Mouse (Mus musculus) heart, embryonic 13.5 days (tissue): Measurements from ENCODE around the gene Ppip5k2. TPM values are rescaled to one million over a fixed set of nuclear protein-coding genes. Genes with fewer than 3 reads are reported as not detected.

Source experiments
- ATAC-seq: fragments of 200-750 bp; cut with Nextera tagmentation; 2 replicates; pipeline ENCODE4 v1.8.0; 2017; ENCODE audit warnings: moderate TSS enrichment; ENCODE audit not compliant: insufficient number of reproducible peaks, low FRiP score, low TSS enrichment; ENCODE audit errors: extremely low read depth
- H3K27ac ChIP-seq: fragments of 300-500 bp; sonication (generic); replicated peaks from 2 replicates; pipeline ENCODE4 v1.5.1; 2015; ENCODE audit warnings: moderate library complexity, mild to moderate bottlenecking, inconsistent platforms
- H3K27me3 ChIP-seq: fragments of 300-500 bp; sonication (generic); replicated peaks from 2 replicates; pipeline ENCODE4 v1.6.1; 2015; ENCODE audit warnings: mild to moderate bottlenecking, inconsistent platforms
- H3K36me3 ChIP-seq: fragments of 300-500 bp; sonication (generic); 2 replicates; pipeline ENCODE4 v1.6.1; 2015; ENCODE audit warnings: mild to moderate bottlenecking, inconsistent platforms
- H3K4me1 ChIP-seq: fragments of 300-500 bp; sonication (generic); 2 replicates; pipeline ENCODE4 v1.6.1; 2015; ENCODE audit warnings: inconsistent platforms
- H3K4me2 ChIP-seq: fragments of 300-500 bp; sonication (generic); 2 replicates; pipeline ENCODE4 v1.6.1; 2015; ENCODE audit warnings: inconsistent platforms, mild to moderate bottlenecking, moderate library complexity
- H3K4me3 ChIP-seq: fragments of 300-500 bp; sonication (generic); 2 replicates; pipeline ENCODE4 v1.5.1; 2015; ENCODE audit warnings: moderate library complexity, mild to moderate bottlenecking, inconsistent platforms
- H3K9ac ChIP-seq: fragments of 300-500 bp; sonication (generic); 2 replicates; pipeline ENCODE4 v1.6.1; 2015; ENCODE audit warnings: inconsistent platforms, mild to moderate bottlenecking, moderate library complexity
- H3K9me3 ChIP-seq: fragments of 300-500 bp; sonication (generic); 2 replicates; pipeline ENCODE4 v1.6.1; 2016; ENCODE audit warnings: inconsistent platforms
- WGBS: fragments of 180-500 bp; shearing (Covaris S2); methylation state at CpG from one replicate; pipeline ENCODE4 v1.1.7; 2015; ENCODE audit warnings: mixed read lengths; 5-methylcytosine and 5-hydroxymethylcytosine counted together
- polyA plus RNA-seq: library from polyadenylated mRNA; unstranded; fragments of >200 nt; fragmentation: Nextera tagmentation; extraction: Ambion mirVana; gene quantifications from 2 replicates; pipeline ENCODE4 v1.2.1, GENCODE M21; 2015

The Ppip5k2 gene
- polyA plus RNA-seq, 1 experiment from 2014 or later, result 33.1 TPM

DNA sequence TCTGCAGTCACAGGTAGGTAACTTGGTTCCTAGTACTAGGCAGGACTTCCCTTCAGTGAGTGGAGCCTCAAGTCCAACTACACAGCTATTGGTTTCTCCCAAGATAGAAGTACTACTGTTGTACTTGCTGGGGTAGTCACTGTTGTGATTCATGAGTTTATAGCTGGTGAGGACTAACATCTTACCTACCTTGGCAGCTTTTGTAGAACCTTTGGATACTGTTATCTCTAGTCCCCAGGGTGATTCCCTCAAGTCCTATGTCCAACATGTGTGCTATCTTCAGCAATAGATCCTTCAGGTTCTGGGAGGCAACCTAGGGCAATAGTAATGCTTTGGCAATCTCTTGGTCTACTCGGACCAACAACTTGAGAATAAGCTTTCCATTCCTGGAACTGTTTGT is 65.6 kb downstream of the Ppip5k2 start:
- Histone ChIP-seq H3K36me3 (peaks cover 38% of the 10 kb centered on the region), H3K4me2 (no peak overlapping the region), H3K4me3 (no peak overlapping the region), H3K9me3 (no peaks in the 10 kb centered on the region), H3K9ac (no peak overlapping the region), H3K27ac (no peak overlapping the region), H3K4me1 (no peaks in the 10 kb centered on the region), H3K27me3 (no peaks in the 10 kb centered on the region)
- ATAC-seq, result no peak
- 75% methylated on average over 1 of the region's 1 CpGs for WGBS

DNA sequence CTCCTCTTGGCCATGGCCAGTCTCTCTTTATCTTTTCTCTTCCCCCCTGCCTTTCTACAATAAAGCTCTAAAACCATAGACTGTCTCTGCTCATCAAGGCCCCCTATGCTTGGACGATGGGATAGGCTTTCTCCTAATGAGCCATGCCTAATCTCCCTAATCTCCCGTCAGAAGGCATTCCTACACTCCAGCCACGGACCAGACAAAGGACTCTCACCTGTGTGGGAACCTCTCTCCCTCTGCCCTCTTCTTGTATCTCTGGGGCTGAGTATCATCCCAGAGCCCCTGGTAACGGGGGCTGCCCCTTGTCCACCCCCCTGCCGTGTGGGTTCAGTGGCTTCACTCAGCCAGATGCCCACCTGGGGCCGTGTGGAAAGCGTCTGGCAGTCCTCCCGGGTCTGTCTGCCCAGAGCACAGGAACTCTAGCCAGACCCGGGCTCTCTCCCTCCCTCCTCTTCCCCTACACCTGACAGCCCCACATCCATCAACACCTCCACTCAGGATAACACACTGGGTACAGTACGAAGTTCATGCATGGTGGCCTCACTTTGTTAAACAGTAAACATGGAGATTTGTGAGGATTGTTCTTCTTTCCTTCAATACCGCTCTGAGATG is 71.1 kb downstream of the Ppip5k2 start:
- peaks cover 1% of the 10 kb centered on the region; the same call in 1 of the 2 replicates for H3K36me3 ChIP-seq
- no peak overlapping the region for H3K9ac ChIP-seq
- H3K27ac ChIP-seq, result no peak overlapping the region
- ATAC-seq, result no peak; the same call in 1 of the 2 replicates
- H3K4me1 ChIP-seq, result peaks cover 12% of the 10 kb centered on the region
- peak overlapping the region; percentile 60 for H3K4me2 ChIP-seq
- H3K9me3 ChIP-seq, result no peaks in the 10 kb centered on the region
- H3K4me3 ChIP-seq, result peak overlapping the region; percentile 17
- WGBS, result 11% methylated on average over 11 of the region's 11 CpGs
- no peaks in the 10 kb centered on the region for H3K27me3 ChIP-seq

GRCm38 (mm10) chr1:97697273-97697672 is 72.9 kb downstream of the Ppip5k2 start:
- Histone ChIP-seq H3K4me3 (no peak overlapping the region), H3K9ac (no peak overlapping the region), H3K4me1 (peaks cover 12% of the 10 kb centered on the region), H3K9me3 (no peaks in the 10 kb centered on the region), H3K27ac (no peak overlapping the region), H3K36me3 (no peaks in the 10 kb centered on the region), H3K4me2 (no peak overlapping the region), H3K27me3 (no peaks in the 10 kb centered on the region)
- ATAC-seq, result no peak
- 93% methylated on average over 1 of the region's 1 CpGs for WGBS

DNA sequence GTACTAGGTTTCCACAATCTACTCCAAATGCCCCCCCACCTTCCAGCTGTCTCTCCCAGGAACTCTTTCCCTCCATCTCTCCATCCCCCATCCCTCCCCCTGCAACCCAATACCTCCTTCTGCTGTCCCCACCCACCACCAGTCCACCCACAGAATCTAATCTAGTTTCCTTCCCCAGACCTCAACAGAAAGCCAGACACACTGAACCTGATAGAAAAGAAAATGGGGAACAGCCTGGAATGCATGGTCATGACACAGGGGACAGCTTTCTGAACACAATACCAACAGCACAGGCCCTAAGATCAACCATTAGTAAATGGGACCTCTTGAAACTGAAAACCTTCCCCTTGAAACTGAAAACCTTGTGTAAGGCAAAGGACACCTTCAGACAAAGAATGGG is 76.4 kb downstream of the Ppip5k2 start:
- Histone ChIP-seq H3K9ac (no peak overlapping the region), H3K4me3 (no peak overlapping the region), H3K27me3 (no peaks in the 10 kb centered on the region), H3K4me1 (peaks cover 6% of the 10 kb centered on the region), H3K4me2 (no peak overlapping the region), H3K36me3 (no peaks in the 10 kb centered on the region), H3K27ac (no peak overlapping the region), H3K9me3 (no peaks in the 10 kb centered on the region)
- ATAC-seq, result no peak

- no peak for ATAC-seq
- no peak overlapping the region for H3K9ac ChIP-seq
- no peak overlapping the region for H3K27ac ChIP-seq
- 14% methylated on average over 3 of the region's 3 CpGs for WGBS
- H3K4me3 ChIP-seq, result no peak overlapping the region
- no peaks in the 10 kb centered on the region for H3K9me3 ChIP-seq
- no peaks in the 10 kb centered on the region for H3K36me3 ChIP-seq
- no peaks in the 10 kb centered on the region for H3K27me3 ChIP-seq
- no peak overlapping the region for H3K4me2 ChIP-seq
- no peaks in the 10 kb centered on the region for H3K4me1 ChIP-seq
These were observed 81.5 kb downstream of the Ppip5k2 start for GRCm38 (mm10) chr1:97688756-97689155.

GRCm38 (mm10) chr1:97676526-97677177 is 93.6 kb downstream of the Ppip5k2 start:
- Histone ChIP-seq H3K4me2 (no peak overlapping the region), H3K4me3 (no peak overlapping the region), H3K4me1 (no peaks in the 10 kb centered on the region), H3K27ac (no peak overlapping the region), H3K36me3 (no peaks in the 10 kb centered on the region), H3K9ac (no peak overlapping the region), H3K27me3 (no peaks in the 10 kb centered on the region), H3K9me3 (no peaks in the 10 kb centered on the region)
- no peak for ATAC-seq
- 64% methylated on average over 4 of the region's 4 CpGs for WGBS

DNA sequence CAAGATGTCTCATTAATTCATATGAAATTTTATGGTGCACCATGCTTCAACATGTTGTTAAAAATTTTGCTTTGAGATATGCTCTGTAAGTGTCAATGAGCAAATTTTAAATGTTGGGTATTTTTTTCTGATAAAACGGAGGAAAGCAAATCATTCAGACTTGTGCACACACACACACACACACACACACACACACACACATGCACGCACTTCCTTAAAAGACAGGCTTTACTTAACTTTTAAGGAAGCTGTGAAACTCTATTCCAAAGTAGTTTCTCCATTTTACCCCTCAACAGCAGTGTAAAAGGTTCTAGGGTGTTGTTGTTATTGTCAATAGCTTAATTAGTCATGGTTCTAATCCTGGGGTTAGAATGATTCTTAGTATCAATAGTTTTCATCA is 94.1 kb downstream of the Ppip5k2 start:
- Histone ChIP-seq H3K4me2 (no peak overlapping the region), H3K27me3 (no peaks in the 10 kb centered on the region), H3K4me3 (no peak overlapping the region), H3K9ac (no peak overlapping the region), H3K9me3 (no peaks in the 10 kb centered on the region), H3K36me3 (no peaks in the 10 kb centered on the region), H3K4me1 (no peaks in the 10 kb centered on the region), H3K27ac (no peak overlapping the region)
- 60% methylated on average over 2 of the region's 2 CpGs for WGBS
- no peak for ATAC-seq

- 50% methylated on average over 2 of the region's 2 CpGs for WGBS
- no peaks in the 10 kb centered on the region for H3K27me3 ChIP-seq
- ATAC-seq, result no peak
- no peak overlapping the region for H3K4me3 ChIP-seq
- H3K4me2 ChIP-seq, result no peak overlapping the region
- H3K27ac ChIP-seq, result no peak overlapping the region
- H3K4me1 ChIP-seq, result no peaks in the 10 kb centered on the region
- H3K9me3 ChIP-seq, result no peaks in the 10 kb centered on the region
- no peaks in the 10 kb centered on the region for H3K36me3 ChIP-seq
- H3K9ac ChIP-seq, result no peak overlapping the region
These were observed 97.4 kb downstream of the Ppip5k2 start for GRCm38 (mm10) chr1:97672849-97673248.

GRCm38 (mm10) chr1:97667288-97667687 is 102.9 kb downstream of the Ppip5k2 start:
- Histone ChIP-seq H3K9ac (no peak overlapping the region), H3K4me1 (0 out of 2 replicates have a peak, but pooled peaks cover 3% of the 10 kb centered on the region), H3K27me3 (no peaks in the 10 kb centered on the region), H3K27ac (no peak overlapping the region), H3K4me3 (no peak overlapping the region), H3K9me3 (no peaks in the 10 kb centered on the region), H3K4me2 (no peak overlapping the region), H3K36me3 (no peaks in the 10 kb centered on the region)
- 76% methylated on average over 1 of the region's 1 CpGs for WGBS
- ATAC-seq, result no peak

- Histone ChIP-seq H3K4me1 (peaks cover 28% of the 10 kb centered on the region), H3K27me3 (no peaks in the 10 kb centered on the region), H3K9me3 (no peaks in the 10 kb centered on the region), H3K4me3 (peak overlapping the region; percentile 92), H3K9ac (peak overlapping the region; percentile 90), H3K36me3 (no peaks in the 10 kb centered on the region), H3K27ac (peak overlapping the region; percentile 84), H3K4me2 (peak overlapping the region; percentile 86)
- no peak for ATAC-seq
- 18% methylated on average over 7 of the region's 7 CpGs for WGBS
These were observed 107.9 kb downstream of the Ppip5k2 start for GRCm38 (mm10) chr1:97662324-97662723.

DNA sequence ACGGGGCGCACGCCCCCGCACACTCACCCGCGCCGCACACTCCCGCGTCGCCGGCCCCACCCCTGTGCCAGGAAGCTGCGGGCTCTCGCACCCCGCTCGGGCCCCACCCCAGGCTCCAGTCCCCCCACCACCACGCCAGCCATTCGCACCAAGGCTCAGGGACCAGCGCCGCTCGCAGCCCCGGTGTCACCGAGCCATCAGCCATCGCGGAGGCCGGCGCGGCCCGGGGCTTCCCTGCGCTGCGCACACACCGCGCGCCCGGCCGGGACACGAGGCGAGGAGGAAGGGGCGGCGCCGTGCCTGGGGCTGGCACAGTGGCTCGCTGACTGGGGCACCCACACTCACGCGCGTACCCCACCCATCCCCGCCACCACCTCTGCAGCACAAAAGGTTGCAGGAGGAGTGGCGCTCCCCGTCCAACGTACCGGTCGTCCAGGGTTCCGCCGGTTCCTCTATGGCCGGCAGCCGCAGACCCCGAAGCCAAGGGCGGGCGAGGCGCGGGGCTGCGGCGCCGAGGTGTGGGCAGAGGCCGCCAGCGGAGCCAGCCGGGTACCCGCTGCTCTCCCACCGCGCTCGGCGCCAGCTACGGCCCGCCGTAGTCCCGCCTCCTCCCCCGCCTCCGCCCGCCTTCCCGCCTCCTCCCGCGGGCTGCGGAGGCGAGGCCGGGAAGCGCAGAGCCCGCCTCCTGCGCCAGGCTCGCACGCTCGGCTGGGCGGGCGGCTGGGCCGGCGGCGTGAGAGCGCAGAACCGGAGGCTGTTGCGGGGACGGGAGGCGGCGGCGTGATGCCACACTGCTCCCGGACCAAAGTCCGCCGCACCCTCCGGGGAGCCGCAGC is 108.6 kb downstream of the Ppip5k2 start, which contains the start of gene D1Ertd622e:
Gene D1Ertd622e, minus strand, starts transcription at position 669 of the 836 bp plus-strand sequence.
- no peaks in the 10 kb centered on the region for H3K27me3 ChIP-seq
- H3K4me3 ChIP-seq, result peak within 1 kb of the TSS; percentile 92
- peaks cover 28% of the 10 kb centered on the region for H3K4me1 ChIP-seq
- H3K9me3 ChIP-seq, result no peaks in the 10 kb centered on the region
- H3K36me3 ChIP-seq, result no peaks in the 10 kb centered on the region
- ATAC-seq, result peak; percentile 86
- peak within 1 kb of the TSS; percentile 84 for H3K27ac ChIP-seq
- under 1% methylated on average over 87 of the region's 106 CpGs for WGBS
- H3K4me2 ChIP-seq, result peak within 1 kb of the TSS; percentile 86
- peak within 1 kb of the TSS; percentile 90 for H3K9ac ChIP-seq
